Mouse (Mus musculus): ENCODE data around the gene H2al1e. TPM values are rescaled to one million over a fixed set of nuclear protein-coding genes. Genes with fewer than 3 reads are reported as not detected.

Gene H2al1e
- total RNA-seq, 2 experiments from 2014 or later = not detected

Other genes with a start within 250 kb of the H2al1e start
- gene H2al1a, start 12.7 kb upstream of the H2al1e start, total RNA-seq (2021) = not detected
- gene H2al1b, start 9.5 kb upstream of the H2al1e start, total RNA-seq (2021) = not detected
- not detected for gene H2al1c, start 6.3 kb upstream of the H2al1e start, total RNA-seq (2021)
- not detected for gene H2al1d, start 3.1 kb upstream of the H2al1e start, total RNA-seq (2021)
- not detected for gene H2al1f, start 3.2 kb downstream of the H2al1e start, total RNA-seq (2021)
- not detected for gene H2al1g, start 6.3 kb downstream of the H2al1e start, total RNA-seq (2021)
- not detected for gene H2al1h, start 9.6 kb downstream of the H2al1e start, total RNA-seq (2021)
- not detected for gene H2al1i, start 12.7 kb downstream of the H2al1e start, total RNA-seq (2021)
- not detected for gene H2al1j, start 15.9 kb downstream of the H2al1e start, total RNA-seq (2021)